Mouse (Mus musculus) E14TG2a.4 (cell line): ENCODE measurements around the gene Nudt14.

Source experiments
- CTCF ChIP-seq: conservative IDR thresholded peaks from 2 replicates; pipeline ENCODE4 v1.5.1; 2014; ENCODE audit warnings: low read length
- POU5F1 ChIP-seq: IDR thresholded peaks from 2 replicates; pipeline ENCODE4 v1.6.1; 2014; ENCODE audit warnings: low read length, borderline replicate concordance

DNA sequence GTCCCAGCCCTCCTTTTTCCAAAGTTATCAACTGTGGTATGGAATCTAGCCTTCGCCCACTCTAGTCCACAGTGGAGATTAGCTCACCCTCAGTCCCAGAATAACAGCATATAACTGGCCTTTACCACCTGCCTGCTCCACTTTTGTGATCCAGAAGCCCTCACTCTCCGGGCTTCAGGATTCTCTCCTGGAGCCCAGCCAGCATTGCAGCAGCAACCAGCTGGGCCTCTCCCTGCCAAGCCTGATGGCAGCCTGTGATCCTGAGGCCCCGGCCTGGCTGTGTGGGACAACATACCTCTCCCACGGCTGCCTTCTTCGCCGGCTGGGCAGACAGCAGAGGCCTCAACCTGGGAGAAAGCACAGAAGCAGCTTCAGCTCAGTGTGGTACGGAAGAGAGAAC, 19.5 kb upstream of the Nudt14 start:
- no peak for TF ChIP-seq CTCF
- TF ChIP-seq POU5F1: no peak
